Mouse (Mus musculus) G1E (cell line): ENCODE measurements around the gene Taar3.

Source experiments
- CTCF ChIP-seq: IDR thresholded peaks from 2 replicates; pipeline ENCODE4 v1.5.1; 2012; ENCODE audit warnings: low read depth, low read length, inconsistent platforms, mixed read lengths
- GATA1 ChIP-seq: IDR thresholded peaks from 2 replicates; pipeline ENCODE4 v1.6.1; 2012; ENCODE audit warnings: borderline replicate concordance, low read length, inconsistent platforms, mixed read lengths

DNA sequence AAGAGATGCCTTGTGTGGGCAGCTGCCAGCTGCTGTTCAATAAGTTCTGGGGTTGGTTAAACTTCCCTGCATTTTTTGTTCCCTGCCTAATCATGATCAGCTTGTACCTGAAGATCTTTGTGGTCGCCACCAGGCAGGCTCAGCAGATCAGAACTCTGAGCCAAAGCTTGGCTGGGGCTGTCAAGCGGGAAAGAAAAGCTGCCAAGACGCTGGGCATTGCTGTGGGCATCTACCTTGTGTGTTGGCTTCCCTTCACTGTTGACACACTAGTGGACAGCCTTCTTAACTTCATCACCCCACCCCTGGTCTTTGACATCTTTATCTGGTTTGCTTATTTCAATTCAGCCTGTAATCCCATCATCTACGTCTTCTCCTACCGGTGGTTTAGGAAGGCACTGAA lies 21.9 kb downstream of the Taar3 start:
- TF ChIP-seq CTCF, result no peak
- no peak for TF ChIP-seq GATA1
